Mouse (Mus musculus) ES-E14 (cell line): ENCODE results near the gene Gng4. TPM values are rescaled to one million over a fixed set of nuclear protein-coding genes. Genes with fewer than 3 reads are reported as not detected.
A peak's percentile ranks its signal among the peaks of the same experiment; 100 is the strongest.
"Not testable (repeated sequence)": the region's sequence is repeated elsewhere in the genome, so short reads cannot be mapped to it uniquely, and the experiment has no call there.

Experiments
- DNase-seq: peaks from one replicate; pipeline ENCODE4 v3.0.0-alpha.2; 2013; ENCODE audit warnings: low read depth, low spot score
- H3K27ac ChIP-seq: 2 replicates; pipeline ENCODE4 v1.5.1; 2012; ENCODE audit warnings: low read depth, mild to moderate bottlenecking, low read length, moderate library complexity, mixed read lengths; ENCODE audit not compliant: poor library complexity, insufficient read depth, severe bottlenecking
- H3K36me3 ChIP-seq: 2 replicates; pipeline ENCODE4 v1.6.1; 2012; ENCODE audit warnings: mild to moderate bottlenecking, low read length, moderate library complexity, mixed read lengths; ENCODE audit not compliant: control insufficient read depth, poor library complexity, insufficient read depth, severe bottlenecking
- H3K4me1 ChIP-seq, 2 experiments: fragments of 150-350 bp in 1 of 2; sonication (generic) in 1 of 2; 2 replicates each; pipeline ENCODE4 v1.6.1; 2012; ENCODE audit warnings: low read length in 2 of 2, mild to moderate bottlenecking in 1 of 2, mixed read lengths in 1 of 2; ENCODE audit not compliant: control insufficient read depth in 2 of 2, insufficient read depth in 2 of 2, poor library complexity in 1 of 2
- H3K4me3 ChIP-seq, 2 experiments: fragments of 150-350 bp in 1 of 2; sonication (generic) in 1 of 2; 2 replicates each; pipeline ENCODE4 v1.5.1; 2012; ENCODE audit warnings: low read length in 2 of 2, low read depth in 1 of 2, mild to moderate bottlenecking in 1 of 2, mixed read lengths in 1 of 2; ENCODE audit not compliant: insufficient read depth in 1 of 2, poor library complexity in 1 of 2, severe bottlenecking in 1 of 2
- H3K9ac ChIP-seq: 2 replicates; pipeline ENCODE4 v1.6.1; 2012; ENCODE audit warnings: low read depth, mild to moderate bottlenecking, low read length, mixed read lengths; ENCODE audit not compliant: poor library complexity, insufficient read depth, severe bottlenecking
- H3K9me3 ChIP-seq: fragments of 150-350 bp; sonication (generic); 2 replicates; pipeline ENCODE4 v1.6.1; 2012; ENCODE audit warnings: low read depth, mild to moderate bottlenecking, low read length; ENCODE audit not compliant: control insufficient read depth, insufficient read depth
- CHD2 ChIP-seq: IDR thresholded peaks from 2 replicates; pipeline ENCODE4 v1.6.1; 2014; ENCODE audit warnings: mild to moderate bottlenecking, low read depth, low read length, inconsistent platforms
- HCFC1 ChIP-seq: IDR thresholded peaks from 2 replicates; pipeline ENCODE4 v1.6.1; 2012; ENCODE audit warnings: low read length, inconsistent platforms, borderline replicate concordance; ENCODE audit not compliant: insufficient read depth
- MAFK ChIP-seq: IDR thresholded peaks from 2 replicates; pipeline ENCODE4 v1.6.1; 2014; ENCODE audit warnings: mild to moderate bottlenecking, low read depth, low read length, inconsistent platforms; ENCODE audit not compliant: insufficient read depth
- ZC3H11A ChIP-seq: IDR thresholded peaks from 2 replicates; pipeline ENCODE4 v1.6.1; 2012; ENCODE audit warnings: low read depth, mild to moderate bottlenecking, inconsistent platforms, low read length, borderline replicate concordance
- ZNF384 ChIP-seq: IDR thresholded peaks from 2 replicates; pipeline ENCODE4 v1.6.1; 2012; ENCODE audit warnings: low read depth, low read length, inconsistent platforms
- in situ Hi-C, 2 experiments: fragments of 600-800 bp; cut with MboI; formaldehyde crosslinking; loops; one replicate each; pipeline ENCODE4 v1.15.1; 2025; ENCODE audit warnings: low sequenced_read_pairs in 2 of 2, inconsistent platforms in 1 of 2; ENCODE audit not compliant: unreplicated experiment in 2 of 2
- total RNA-seq: library from RNA; depleted of rRNA; stranded (reverse); fragments of 300-350 nt; gene quantifications from 2 replicates; pipeline ENCODE4 v1.2.3, GENCODE M21; 2012

The Gng4 gene
- total RNA-seq, 1 experiment: not detected

DNA sequence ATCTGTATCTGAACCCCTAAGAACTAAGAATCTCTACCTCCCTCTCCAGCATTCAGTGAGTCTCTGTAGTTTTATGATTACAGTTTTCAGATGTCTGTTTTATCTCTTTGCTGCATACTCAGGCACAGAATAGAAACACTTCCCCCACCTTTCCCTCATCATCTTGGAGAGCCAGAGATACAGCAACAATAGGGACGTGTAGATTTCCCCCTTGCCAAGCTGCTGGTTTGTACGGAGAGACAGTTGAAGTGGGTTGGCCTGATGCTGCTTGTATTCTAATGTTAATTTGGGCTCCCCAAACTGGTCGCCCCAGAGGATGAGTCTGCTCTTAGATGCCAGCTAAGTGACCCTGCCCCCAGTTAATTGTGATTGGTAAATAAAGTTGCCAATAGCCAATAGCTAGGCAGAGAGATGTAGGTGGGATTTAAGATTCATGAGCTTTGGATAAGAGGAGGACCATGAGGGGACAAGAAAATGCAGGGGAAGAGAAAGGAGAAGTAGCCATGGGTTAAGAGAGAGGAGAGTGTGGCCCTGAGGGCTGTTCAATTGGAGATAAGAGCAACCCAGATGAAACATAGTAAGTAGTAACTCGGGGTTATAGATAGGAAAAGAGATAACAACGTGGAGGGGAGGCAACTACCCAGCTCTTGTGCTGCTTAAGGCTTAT lies 11.4 kb downstream of the Gng4 start:
- Histone ChIP-seq H3K9ac (no peak overlapping the region), H3K36me3 (no peaks in the 10 kb centered on the region), H3K9me3 (no peaks in the 10 kb centered on the region), H3K4me1 (peaks cover 3 to 7% of the 10 kb centered on the region in 2 experiments; a peak in 1 of 4 replicates), H3K4me3 (no peak overlapping the region), H3K27ac (no peak overlapping the region)
- TF ChIP-seq ZNF384 (no peak), CHD2 (0 out of 2 replicates have a peak, but pooled peaks have one; percentile 45), ZC3H11A (no peak), MAFK (no peak), HCFC1 (no peak)
- in situ Hi-C loops: no loop called here
- no peak for DNase-seq

DNA sequence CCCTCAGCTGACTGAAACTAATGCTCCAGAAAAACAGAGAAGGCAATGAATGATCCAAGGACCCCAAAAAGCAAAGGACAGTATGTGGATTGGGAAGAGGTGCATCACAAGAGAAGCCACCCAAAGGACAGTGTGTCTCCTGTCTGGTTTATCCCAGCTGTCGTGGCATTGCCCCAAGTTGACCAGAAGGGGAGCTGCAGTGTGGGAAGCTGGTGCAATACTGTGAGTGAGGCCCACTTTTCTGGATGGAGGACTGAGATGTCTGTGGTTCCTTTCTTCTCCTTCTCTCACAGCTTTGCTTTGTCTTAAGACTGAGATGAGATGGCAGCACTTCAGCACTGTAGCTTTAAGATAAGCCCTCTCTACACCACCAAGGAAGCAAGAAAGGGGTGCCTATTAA lies 12.2 kb downstream of the Gng4 start:
- H3K4me1 ChIP-seq: peaks cover 3 to 7% of the 10 kb centered on the region in 2 experiments; a peak in 1 of 4 replicates
- no peaks in the 10 kb centered on the region for H3K9me3 ChIP-seq
- no peak overlapping the region for H3K9ac ChIP-seq
- no peak for TF ChIP-seq ZC3H11A
- TF ChIP-seq ZNF384: no peak
- TF ChIP-seq MAFK: no peak
- no peak for TF ChIP-seq HCFC1
- TF ChIP-seq CHD2: no peak
- H3K27ac ChIP-seq: no peak overlapping the region
- DNase-seq: no peak
- H3K36me3 ChIP-seq: no peaks in the 10 kb centered on the region
- H3K4me3 ChIP-seq: no peak overlapping the region
- in situ Hi-C loops: no loop called here

DNA sequence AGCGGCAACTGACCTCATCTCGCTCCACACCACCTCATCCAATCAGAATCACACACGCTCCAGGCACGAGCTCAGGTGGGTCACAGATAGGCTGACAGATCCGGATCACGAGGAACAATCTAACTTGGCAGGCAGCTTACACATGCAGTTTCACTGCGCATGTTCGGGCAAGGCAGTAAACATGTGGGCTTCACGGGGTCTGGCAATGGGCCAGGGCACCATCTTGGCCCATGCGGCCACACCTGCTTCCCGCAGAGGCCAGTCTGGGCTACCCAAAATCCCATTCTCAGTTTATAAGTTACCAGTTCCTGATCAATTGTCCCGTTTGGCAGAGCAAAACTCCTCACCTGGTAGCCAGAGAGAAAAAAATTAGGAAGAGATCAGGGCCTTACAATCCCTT lies 14.0 kb downstream of the Gng4 start:
- DNase-seq, H3K4me3 ChIP-seq, H3K27ac ChIP-seq, H3K4me1 ChIP-seq, H3K9ac ChIP-seq, in situ Hi-C loops, H3K36me3 ChIP-seq, H3K9me3 ChIP-seq: not testable (repeated sequence)

DNA sequence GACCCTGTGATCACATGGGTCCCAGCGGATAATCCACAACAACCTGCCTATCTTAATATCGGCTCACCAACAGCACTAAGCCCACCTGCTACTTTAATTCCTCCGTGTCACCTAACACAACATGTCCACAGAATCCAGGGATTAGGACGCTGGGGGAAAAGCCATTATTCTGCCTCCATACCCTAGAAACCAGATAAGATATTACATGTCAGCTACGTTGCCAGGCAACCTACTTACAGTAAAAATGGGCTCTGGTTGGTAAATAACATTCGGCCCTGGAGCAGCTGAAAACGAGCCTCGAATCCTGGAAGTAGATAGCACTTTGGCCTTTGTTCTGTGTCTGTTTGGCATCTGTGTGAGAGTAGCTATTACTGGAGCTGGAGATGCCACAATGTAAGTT lies 14.9 kb downstream of the Gng4 start:
- DNase-seq: no peak
- in situ Hi-C loops: no loop called here
- TF ChIP-seq ZC3H11A: no peak
- no peak overlapping the region for H3K4me3 ChIP-seq
- no peaks in the 10 kb centered on the region for H3K36me3 ChIP-seq
- no peak overlapping the region for H3K27ac ChIP-seq
- no peak overlapping the region for H3K9ac ChIP-seq
- H3K4me1 ChIP-seq: peaks cover 3 to 7% of the 10 kb centered on the region in 2 experiments; a peak in 1 of 4 replicates
- no peaks in the 10 kb centered on the region for H3K9me3 ChIP-seq

DNA sequence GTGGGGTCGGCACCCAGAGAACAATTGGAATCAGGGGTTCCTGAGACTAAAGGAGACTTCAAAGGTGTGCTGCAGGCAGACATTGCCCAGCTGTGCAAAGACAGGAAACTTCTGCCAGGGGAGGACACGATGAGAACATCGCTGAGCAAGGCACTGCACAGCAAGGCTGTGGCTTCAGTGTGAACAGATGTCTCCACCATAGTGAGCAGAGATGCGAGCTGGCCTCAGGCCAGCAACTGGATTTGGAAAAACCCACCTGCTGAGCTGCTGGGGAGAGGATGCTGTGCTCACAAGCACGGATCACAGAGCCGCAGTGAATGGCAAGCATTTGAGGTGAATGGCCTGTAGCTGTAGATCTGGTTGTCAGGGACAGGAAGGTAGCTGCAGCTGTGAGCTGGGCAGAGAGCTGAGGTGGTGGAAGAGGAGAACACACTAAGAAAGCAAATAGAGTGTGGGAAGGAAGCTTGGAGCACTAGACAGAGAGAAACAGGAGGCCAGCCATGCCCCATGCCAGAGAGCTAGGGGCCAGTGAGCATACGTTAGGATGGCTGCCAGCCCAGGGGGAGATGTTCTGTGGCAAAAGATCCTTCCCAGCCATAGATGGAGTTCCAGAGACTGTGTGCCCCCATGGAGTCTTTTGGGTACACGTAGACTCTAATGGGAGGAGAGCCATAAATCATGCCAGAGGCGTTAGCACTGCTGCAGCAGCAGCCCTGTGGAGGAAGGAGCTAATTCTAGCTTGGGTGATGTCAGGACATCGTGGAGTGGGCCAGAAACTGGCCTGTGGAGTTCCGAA lies 24.7 kb downstream of the Gng4 start:
- Histone ChIP-seq H3K9ac (no peak overlapping the region), H3K4me1 (peaks cover 0 to 11% of the 10 kb centered on the region in 2 experiments; a peak in 2 of 4 replicates), H3K27ac (no peak overlapping the region; the same call in 1 of the 2 replicates), H3K36me3 (no peaks in the 10 kb centered on the region), H3K4me3 (no peak overlapping the region), H3K9me3 (no peaks in the 10 kb centered on the region)
- no peak for DNase-seq
- in situ Hi-C loops: no loop called here
- TF ChIP-seq ZC3H11A (no peak), CHD2 (no peak), HCFC1 (no peak)
